Mouse (Mus musculus) thymus, postnatal 14 days (tissue): ENCODE measurements around the gene Otub1.

Experiments used
- DNase-seq: peaks from one replicate; pipeline ENCODE4 v3.0.0; 2021

Otub1 gene

DNA sequence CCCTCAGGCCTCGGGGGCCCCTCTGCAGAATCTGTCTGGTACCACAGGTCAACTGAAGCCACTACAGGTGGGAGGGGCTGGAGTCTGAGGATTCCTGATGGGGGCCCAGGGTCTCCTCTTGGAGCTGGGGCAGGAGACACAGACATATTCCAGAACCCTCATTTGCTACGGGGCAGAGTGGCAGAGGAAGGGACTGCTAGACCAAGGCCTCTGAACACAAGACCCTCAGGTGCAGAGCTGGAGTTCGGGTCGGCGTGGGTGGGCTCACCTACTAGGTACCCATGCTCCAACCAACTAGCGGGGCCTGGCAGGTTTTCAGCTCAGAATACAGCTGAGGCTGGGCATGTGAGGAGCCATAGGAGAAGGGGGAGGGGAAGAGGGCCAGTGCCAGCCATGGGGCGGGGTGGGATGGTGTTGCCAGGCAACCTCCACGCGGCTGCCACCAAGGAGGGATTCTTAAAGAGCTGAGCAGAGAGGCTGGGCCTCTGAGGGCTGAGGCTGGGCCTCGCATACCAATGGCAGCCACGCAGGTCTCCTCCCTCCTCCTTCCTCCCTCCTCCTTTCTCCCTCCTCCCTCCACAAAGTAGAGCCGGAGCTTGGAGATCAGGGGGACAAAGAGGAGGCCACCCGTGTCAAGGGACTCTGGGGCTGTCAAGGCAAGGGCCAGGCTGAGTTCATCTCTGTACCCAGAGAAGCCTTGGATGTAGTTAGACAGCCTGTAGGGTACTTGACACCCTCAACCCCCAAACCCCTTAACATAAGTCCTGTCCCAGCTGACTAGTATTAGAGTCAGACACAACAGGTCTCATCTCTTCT is 33.9 kb downstream of the Otub1 start:
- no peak for DNase-seq

GRCm38 (mm10) chr19:7171447-7171846 is 34.7 kb downstream of the Otub1 start:
- no peak for DNase-seq

DNA sequence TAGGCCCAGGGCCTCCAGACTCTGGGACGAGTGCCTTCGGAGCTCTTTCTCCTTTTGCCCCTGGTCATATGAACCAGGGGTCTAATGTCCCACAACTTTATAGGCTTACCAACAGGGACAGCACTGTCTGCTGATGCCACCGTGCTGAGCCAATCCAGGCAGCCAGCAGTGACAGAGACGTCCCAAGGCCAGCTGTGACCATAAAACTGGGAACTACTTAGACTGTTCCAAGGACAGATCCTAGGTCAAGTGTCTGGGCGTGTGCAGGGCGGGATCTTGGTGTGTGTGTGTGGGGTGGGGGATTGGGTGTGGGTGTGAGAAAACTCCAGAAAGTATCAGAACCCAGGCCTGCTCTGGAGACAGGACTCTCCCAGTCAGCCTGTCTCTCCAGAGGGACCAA is 35.2 kb downstream of the Otub1 start:
- no peak for DNase-seq

GRCm38 (mm10) chr19:7168423-7168822 is 37.7 kb downstream of the Otub1 start:
- DNase-seq: no peak

DNA sequence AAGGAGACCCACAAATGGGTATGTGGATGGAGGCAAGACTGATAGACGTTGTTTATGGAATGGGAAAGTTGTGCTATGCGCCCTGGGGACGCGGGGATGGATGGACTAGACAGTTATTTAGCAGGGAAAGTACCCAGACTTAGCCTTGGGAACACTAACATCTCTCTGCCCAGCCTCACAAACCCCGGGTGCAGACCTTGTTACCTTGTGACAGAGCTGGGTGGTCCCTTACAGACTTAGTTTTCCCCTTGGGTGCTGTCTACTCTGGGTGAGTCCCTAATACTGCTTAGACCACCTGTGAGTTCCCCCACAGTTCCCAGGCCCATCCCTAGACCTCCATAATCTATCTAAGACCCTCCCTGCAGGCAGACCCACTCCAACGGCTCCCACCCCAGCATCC is 39.3 kb downstream of the Otub1 start:
- no peak for DNase-seq

DNA sequence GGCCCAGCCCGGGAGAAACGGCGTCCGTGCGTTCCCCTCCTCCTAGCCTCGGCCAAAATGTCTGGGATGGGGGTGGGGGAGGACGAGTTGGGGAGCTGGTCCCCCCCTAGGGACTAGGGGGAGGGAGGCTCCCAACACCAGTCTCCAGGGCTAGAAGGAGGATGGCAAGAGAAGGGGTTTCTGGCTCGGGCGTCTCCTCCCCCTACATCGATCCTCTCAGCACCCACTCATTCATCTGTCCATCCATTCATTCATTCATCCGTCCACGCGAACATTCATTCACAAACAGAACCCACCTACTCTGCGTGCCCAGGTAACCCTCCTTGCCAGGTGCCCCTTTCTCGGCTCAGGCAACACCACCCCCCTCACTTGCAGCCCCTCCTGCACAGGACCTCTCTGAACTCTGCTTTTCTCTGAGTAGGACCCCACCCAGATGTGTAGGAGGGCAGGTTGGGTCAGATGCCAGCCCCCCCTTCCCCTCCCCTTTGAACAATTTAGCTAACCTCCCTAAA is 39.9 kb downstream of the Otub1 start:
- DNase-seq: no peak

DNA sequence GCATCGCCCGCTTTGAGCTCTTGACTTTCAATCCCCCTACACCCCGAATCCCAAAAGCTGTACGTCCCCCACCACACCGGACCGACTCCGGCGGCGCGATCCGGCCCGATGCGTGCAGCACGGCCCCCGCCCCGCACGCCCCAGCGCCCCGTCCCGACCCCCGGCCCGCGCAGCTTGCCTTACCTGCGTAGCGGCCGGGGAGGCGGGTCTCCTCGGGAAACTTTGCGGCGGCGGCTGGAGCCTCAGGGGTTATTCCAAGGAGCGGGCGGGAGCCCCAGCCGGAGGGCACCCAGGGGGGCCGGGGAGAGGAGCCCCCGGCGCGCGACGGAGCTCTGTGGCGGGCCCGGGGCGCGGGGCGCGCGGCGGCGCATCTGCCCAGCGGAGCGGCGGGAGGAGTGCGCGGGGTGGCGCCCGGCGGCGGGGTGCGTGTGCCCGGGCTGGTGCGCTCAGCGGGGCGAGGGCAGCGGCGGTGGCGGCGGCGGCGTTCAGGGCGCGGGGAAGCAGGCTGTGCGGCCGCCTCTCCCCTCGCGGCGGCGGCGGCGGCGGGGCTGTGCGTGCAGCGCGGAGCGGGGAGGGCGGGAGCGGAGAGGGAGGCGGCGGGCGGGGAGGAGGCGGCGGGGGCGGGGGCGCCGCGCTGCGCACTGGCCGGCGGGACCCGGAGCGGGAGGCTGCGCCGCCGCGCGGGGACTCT is 40.5 kb downstream of the Otub1 start:
- DNase-seq: peak; percentile 41

- peak; percentile 74 for DNase-seq
Measured at GRCm38 (mm10) chr19:7164820-7165323, 41.2 kb downstream of the Otub1 start.

DNA sequence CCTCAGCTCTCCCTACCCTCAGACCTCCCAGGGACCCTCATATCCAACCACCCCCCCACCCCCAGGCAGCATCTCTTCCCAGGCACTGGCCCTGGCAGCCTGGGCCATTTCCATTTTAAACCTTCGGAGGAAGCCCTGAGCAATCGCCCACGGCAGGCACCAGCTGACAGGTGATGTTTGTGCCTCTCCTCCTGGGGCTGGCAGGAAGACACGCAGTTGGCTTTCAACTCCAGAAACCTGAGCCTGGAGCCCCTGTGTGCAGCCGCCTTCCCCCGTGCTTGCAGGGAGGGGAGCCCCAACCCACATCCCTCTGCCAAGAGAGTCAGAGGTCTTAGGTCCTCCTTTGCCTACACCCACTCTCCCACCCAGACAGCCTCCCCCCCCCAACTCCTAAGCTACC is 41.9 kb downstream of the Otub1 start:
- peak; percentile 75 for DNase-seq

DNA sequence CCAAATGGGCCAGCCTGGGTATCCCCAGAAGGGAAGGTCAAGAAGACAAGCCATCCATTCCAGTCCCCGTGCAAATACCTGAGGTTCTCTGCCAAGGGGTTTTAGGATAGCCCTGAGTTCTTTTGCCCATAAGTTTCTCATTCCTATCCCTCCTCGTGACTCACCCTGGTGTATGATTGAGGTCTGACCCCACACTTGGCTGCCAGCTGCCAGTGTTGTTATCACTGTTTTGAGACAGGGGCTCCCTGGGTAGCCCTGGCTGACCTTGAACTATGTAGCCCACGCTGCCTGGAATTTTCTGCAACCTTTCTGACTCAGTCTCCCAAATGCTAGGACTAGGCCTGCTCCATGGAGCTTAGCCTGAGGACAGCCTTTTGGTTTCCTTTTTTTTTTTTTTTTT is 45.1 kb downstream of the Otub1 start:
- DNase-seq: no peak

DNA sequence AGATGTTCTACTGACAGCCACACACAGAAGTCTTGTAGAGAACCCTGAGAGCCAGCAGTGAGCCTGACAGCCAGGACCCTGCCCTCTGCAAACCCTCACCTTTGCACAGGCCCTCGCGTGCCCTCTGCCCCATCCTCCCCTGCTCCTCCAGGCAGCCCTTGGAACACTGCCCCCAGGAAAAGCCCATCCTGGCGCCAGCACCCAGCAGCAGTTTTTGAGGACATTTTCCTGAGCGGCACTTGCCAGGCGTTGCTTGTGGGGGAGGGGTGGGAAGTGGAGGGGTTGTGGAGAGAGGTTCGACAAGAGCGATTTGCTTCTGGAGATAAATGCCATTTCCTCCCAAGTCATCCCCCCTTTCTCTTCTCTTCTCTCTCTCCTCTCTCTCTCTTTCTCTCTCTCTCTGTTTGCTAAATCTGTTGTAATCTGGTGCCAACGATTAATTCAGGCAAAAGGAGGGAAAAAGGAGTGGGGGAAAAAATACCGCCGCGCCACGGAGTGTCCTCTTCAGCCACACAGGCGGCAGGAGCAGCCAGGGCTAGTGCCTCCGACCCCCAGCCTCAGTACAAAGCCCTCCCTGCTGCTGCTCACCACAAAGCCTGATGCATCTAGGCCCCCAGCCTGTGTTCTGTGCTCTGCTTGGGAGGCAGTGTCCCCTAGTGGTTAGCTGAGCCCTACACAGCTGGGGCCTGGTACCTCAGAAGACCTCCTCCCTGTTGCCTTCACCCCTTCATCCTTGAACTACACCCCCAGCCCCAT is 45.8 kb downstream of the Otub1 start:
- DNase-seq: peak; percentile 67

DNA sequence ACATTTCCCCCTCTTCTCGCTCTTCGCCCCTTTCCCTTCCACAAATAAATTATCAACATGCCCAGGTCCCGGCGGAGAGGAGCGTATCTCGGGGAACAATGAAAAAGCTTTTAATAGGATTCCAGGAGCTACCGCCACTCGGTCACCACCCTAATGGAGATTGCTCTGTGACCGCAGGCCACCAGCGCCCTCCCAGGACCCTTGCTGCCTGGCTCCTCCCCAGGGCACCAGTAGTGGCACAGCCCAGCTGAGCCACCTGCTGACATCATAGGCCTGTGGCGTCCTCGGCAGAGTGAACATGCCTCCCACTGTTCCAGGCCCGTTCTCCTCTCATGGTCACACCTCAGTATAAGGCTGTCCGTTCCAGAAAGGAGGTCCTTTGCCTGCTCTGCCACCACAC is 48.4 kb downstream of the Otub1 start:
- DNase-seq: no peak

- no peak for DNase-seq
Measured at GRCm38 (mm10) chr19:7155196-7155595, 50.9 kb downstream of the Otub1 start.

DNA sequence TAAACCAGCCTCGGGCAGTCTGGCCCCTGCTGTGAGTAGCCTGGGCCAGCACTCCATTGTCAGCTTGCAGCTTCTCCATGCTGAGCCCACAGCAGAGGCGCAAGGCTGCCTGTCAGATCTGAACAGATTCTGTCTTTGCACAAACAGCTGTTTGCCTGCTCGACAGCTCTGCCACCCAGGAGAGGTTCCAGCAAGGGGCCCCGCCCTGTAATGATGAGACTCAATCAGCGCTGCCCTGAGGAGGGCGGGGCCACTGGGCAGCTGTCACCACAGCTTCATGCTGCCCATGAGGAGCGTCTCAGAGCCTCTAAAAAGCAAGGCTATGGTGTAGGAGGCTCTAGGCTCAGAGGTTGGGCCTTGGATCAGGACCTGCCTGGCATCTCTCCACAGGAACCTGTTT is 52.9 kb downstream of the Otub1 start:
- DNase-seq: no peak

GRCm38 (mm10) chr19:7151927-7152653 is 54.0 kb downstream of the Otub1 start:
- DNase-seq: no peak

DNA sequence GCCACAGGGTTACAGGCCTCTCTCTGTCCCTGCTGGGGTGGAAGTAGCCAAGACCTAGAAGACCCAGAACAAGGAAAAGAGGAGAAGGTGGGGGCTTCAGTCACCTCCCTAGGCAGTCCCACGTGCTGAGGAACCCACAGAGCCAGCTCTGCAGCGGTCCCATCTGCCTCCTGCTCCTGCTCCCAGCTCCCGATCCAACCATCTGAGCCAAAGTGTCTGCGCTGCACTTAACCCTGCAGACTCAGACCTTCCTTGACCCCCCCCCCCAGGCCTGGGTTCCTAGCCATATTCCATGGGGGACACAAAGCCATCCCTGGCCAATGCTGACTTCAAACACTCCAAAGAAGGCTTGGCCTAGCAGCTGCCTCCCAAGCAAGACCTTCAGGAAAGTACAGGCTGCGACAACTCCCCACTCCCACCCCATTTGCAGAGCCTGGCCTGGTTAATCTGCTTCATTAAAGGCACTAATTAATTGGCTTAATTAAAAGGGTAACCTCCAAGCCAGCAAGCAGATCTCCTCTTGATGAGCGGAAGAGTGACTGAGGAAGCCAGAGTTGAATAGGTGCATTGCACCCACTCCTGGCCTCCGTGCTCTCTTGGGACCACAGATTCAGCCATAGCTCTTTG is 54.7 kb downstream of the Otub1 start:
- DNase-seq: no peak

DNA sequence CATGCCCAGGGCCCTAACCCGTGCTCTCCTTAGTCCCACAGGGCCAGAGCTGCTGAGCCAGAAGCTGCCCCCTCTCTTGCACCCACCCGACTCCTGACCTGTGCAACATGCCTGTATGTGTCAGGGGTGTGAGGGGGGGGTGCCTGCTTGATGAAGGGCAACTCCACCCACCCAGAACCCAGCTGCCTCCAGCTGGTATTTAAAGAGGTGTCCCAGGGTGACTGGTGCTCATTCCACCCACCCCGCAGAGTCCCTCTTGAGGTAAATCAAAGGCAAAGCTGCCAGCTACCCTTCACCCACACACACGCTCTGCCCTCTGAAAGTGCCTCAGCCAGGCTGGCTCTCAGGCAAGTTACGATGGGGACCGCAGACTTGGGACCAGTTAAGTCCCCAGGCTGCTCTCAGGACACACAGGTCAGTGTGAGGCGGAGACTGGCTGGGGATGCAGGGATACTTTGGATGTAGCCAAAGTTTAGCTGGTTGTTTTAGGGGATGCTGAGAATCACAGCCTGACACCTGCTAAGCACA is 56.9 kb downstream of the Otub1 start:
- peak; percentile 25 for DNase-seq

- no peak for DNase-seq
Measured at GRCm38 (mm10) chr19:7148541-7149085, 57.5 kb downstream of the Otub1 start.
